Mouse (Mus musculus): ENCODE measurements at regions not wholly inside any gene's neighbourhood (a gene's known extent, or its start where the extent isn't known, plus 50 kb on each side); places are given as distances from the start of the nearest gene placed in this dataset.
"Not testable (repeated sequence)": the region's sequence is repeated elsewhere in the genome, so short reads cannot be mapped to it uniquely, and the experiment has no call there.

DNA sequence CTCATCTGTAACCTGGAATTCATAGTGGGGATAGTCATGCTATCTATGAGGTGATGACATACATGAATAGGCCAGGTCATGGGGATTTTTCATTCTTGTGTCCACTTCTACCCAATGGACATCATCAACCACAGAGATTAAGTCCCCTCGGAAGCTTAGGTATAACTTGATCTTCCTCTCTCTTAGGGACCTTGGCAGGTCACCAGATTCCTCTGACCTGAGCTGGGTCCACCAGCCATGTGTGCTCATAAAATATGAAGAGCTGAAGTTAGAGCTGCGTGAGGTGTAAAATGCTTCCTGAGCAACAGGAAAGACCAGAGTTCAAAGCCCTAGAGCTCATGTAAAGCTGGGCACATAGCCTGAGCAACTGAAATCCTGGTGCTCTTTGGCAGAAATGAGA, 105.3 kb downstream of the Ero1lb start:
- H3K27me3 ChIP-seq; H3K4me2 ChIP-seq; H3K9me3 ChIP-seq (replicated peaks); H3K27ac ChIP-seq; H3K9ac ChIP-seq; H3K4me1 ChIP-seq; H3K36me3 ChIP-seq; ATAC-seq (replicated peaks; ENCODE audit: low FRiP score); H3K4me3 ChIP-seq (replicated peaks): not testable (repeated sequence)
- WGBS = 87% methylated on average over 2 of the region's 2 CpGs

DNA sequence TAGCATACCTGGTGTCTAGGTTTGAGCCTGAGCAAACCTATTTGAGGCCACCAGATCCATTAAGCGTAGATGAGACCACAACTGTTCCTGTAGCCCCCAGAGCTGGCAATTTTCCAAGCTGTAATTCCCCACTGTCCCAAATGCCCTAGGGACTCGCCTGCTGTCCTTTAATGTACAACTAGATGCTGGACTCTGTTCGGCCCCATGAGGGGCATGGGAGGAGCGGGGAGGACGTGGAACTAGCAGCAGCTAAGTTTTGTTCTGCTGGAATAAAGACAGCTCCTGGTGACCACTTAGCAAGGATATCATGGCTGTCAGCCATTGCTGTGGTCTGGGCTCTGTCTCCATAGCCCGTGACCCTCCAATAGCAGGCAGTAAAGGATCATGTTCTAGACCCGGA, 103.1 kb downstream of the Ero1lb start:
- ATAC-seq (replicated peaks; ENCODE audit: low FRiP score) = peak; percentile 68

DNA sequence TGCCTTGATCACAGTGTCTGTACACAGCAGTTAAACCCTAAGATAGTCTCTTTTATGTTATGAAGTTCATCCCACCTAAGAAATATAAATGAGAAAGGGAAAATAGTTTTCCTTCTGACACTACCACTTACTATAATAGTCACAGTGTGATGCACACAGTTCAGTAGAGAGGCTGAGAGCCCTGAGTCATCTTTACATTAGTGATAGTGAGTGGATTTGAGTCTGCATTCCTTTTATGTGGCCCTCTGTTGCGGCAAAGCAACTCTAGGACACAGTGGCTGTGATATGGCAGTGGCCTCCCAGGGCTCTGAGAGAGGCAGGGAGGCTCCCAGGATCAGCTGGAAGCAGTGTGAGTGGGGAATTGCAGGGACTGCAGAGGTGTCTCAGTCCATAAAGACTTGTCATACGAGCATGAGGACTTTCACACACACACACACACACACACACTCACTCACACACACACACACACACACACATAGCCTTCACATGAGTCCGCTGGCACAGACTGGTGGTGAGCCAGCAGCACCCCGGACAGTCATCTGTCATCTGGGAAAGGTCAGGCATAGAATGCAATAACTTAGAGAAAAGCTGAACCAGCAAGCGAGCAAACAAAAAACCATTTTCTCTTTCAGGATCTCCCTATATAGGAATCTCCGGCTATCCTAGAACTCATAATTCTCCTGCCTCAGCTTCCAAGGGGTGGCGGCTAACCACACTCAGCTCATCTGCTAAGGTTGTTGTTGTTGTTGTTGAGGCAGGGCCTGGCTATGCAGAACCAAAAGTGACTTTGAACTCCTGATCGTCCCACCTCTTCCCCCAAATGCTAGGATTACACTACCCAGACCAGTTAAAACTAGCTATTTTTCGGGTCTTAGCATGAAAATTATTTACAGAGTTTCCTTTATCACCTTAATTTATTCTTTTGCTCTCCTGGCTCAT, 102.3 kb downstream of the Ero1lb start:
- not testable (repeated sequence) for H3K4me2 ChIP-seq; H3K27ac ChIP-seq; H3K9me3 ChIP-seq (replicated peaks); H3K4me1 ChIP-seq; H3K36me3 ChIP-seq; H3K27me3 ChIP-seq; ATAC-seq (replicated peaks; ENCODE audit: low FRiP score); H3K4me3 ChIP-seq (replicated peaks); H3K9ac ChIP-seq
- 76% methylated on average over 9 of the region's 9 CpGs for WGBS

More for the DNA sequence above, 103.1 kb downstream of the Ero1lb start:
- not testable (repeated sequence) for H3K36me3 ChIP-seq; H3K27ac ChIP-seq; H3K4me1 ChIP-seq; H3K9me3 ChIP-seq (replicated peaks); H3K4me2 ChIP-seq; H3K9ac ChIP-seq; H3K27me3 ChIP-seq; H3K4me3 ChIP-seq (replicated peaks)
- WGBS = no CpG with 5 or more reads among the region's 7 CpGs

DNA sequence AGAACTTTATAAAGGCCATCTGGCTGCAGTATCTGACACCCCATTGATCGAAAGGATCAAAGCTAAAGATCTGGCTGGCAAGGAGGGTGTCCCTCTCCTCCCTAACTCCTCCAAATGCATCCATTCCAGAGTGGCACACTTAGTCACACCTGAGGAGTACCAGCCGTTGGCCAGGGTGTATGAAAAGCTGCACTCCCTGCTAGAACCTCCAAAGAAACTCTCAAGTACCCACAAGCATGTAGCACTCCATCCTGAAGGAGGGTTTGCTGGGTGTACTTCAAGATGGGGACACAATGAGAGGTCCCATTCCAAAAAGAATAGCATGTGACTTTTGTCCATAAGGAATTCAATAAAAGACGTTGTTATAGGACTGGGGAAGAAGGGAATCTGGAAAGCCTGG, 100.4 kb downstream of the Ero1lb start:
- H3K27ac ChIP-seq; H3K9me3 ChIP-seq (replicated peaks); H3K9ac ChIP-seq; ATAC-seq (replicated peaks; ENCODE audit: low FRiP score); H3K4me2 ChIP-seq; H3K4me1 ChIP-seq; H3K4me3 ChIP-seq (replicated peaks); H3K27me3 ChIP-seq; H3K36me3 ChIP-seq: not testable (repeated sequence)
- 75% methylated on average over 3 of the region's 3 CpGs for WGBS
